Mouse (Mus musculus): ENCODE results near the gene Capn7. TPM values are rescaled to one million over a fixed set of nuclear protein-coding genes. Genes with fewer than 3 reads are reported as not detected.

Capn7 gene
- total RNA-seq, 1 experiment, result 23.7 TPM

- Histone ChIP-seq H3K36me3 (ENCODE audit: control insufficient read depth, insufficient read depth, low read length, poor library complexity, severe bottlenecking) (no peaks in the 10 kb centered on the region), H3K4me3 (ENCODE audit: insufficient read depth in 1 of 2, low read depth in 1 of 2, low read length in 2 of 2, poor library complexity in 1 of 2, severe bottlenecking in 1 of 2) (peak within 1 kb of the TSS; percentile 18 to 23; a peak in 3 of 4 replicates), H3K27ac (ENCODE audit: insufficient read depth, low read depth, low read length, poor library complexity, severe bottlenecking) (no peak within 1 kb of the TSS), H3K9me3 (ENCODE audit: control insufficient read depth, insufficient read depth, low read depth, low read length) (no peaks in the 10 kb centered on the region), H3K9ac (ENCODE audit: insufficient read depth, low read depth, low read length, poor library complexity, severe bottlenecking) (peak within 1 kb of the TSS; percentile 21; the same call in 1 of the 2 replicates), H3K4me1 (ENCODE audit: control insufficient read depth in 2 of 2, insufficient read depth in 2 of 2, low read length in 2 of 2, poor library complexity in 1 of 2) (peaks cover 0 to 4% of the 10 kb centered on the region in 2 experiments; a peak in 1 of 4 replicates)
- in situ Hi-C loops (cut with MboI; ENCODE audit: low sequenced_read_pairs in 2 of 2, unreplicated experiment in 2 of 2), result no loop called here
- peak; percentile 22 for DNase-seq (ENCODE audit: low read depth, low spot score)
- no peak for TF ChIP-seq MAFK (IDR thresholded peaks at IDR 0.05; ENCODE audit: insufficient read depth, low read depth, low read length)
- no peak for TF ChIP-seq CHD2 (IDR thresholded peaks at IDR 0.05; ENCODE audit: low read depth, low read length)
- no peak for TF ChIP-seq ZNF384 (IDR thresholded peaks at IDR 0.05; ENCODE audit: low read depth, low read length)
- no peak for TF ChIP-seq ZC3H11A (IDR thresholded peaks at IDR 0.05; ENCODE audit: borderline replicate concordance, low read depth, low read length)
- TF ChIP-seq HCFC1 (IDR thresholded peaks at IDR 0.05; ENCODE audit: borderline replicate concordance, insufficient read depth, low read length), result no peak
Observed at GRCm38 (mm10) chr14:31323849-31324792, 12.3 kb upstream of the Capn7 start, which contains the start of gene Dnah1. Gene Dnah1, minus strand, starts transcription at chr14:31323896.

- Histone ChIP-seq H3K36me3 (ENCODE audit: control insufficient read depth, insufficient read depth, low read length, poor library complexity, severe bottlenecking) (no peaks in the 10 kb centered on the region), H3K9ac (ENCODE audit: insufficient read depth, low read depth, low read length, poor library complexity, severe bottlenecking) (no peak overlapping the region), H3K4me1 (ENCODE audit: control insufficient read depth in 2 of 2, insufficient read depth in 2 of 2, low read length in 2 of 2, poor library complexity in 1 of 2) (peaks cover 0 to 4% of the 10 kb centered on the region in 2 experiments; a peak in 1 of 4 replicates), H3K27ac (ENCODE audit: insufficient read depth, low read depth, low read length, poor library complexity, severe bottlenecking) (no peak overlapping the region), H3K4me3 (ENCODE audit: insufficient read depth in 1 of 2, low read depth in 1 of 2, low read length in 2 of 2, poor library complexity in 1 of 2, severe bottlenecking in 1 of 2) (no peak overlapping the region), H3K9me3 (ENCODE audit: control insufficient read depth, insufficient read depth, low read depth, low read length) (no peaks in the 10 kb centered on the region)
- DNase-seq (ENCODE audit: low read depth, low spot score), result peak; percentile 40
- TF ChIP-seq MAFK (IDR thresholded peaks at IDR 0.05; ENCODE audit: insufficient read depth, low read depth, low read length) (no peak), ZC3H11A (IDR thresholded peaks at IDR 0.05; ENCODE audit: borderline replicate concordance, low read depth, low read length) (no peak), ZNF384 (IDR thresholded peaks at IDR 0.05; ENCODE audit: low read depth, low read length) (no peak), CHD2 (IDR thresholded peaks at IDR 0.05; ENCODE audit: low read depth, low read length) (no peak), HCFC1 (IDR thresholded peaks at IDR 0.05; ENCODE audit: borderline replicate concordance, insufficient read depth, low read length) (no peak)
- in situ Hi-C loops (cut with MboI; ENCODE audit: low sequenced_read_pairs in 2 of 2, unreplicated experiment in 2 of 2), result no loop called here
Observed at GRCm38 (mm10) chr14:31324851-31325250, 11.6 kb upstream of the Capn7 start.

GRCm38 (mm10) chr14:31325551-31325950 lies 10.9 kb upstream of the Capn7 start:
- Histone ChIP-seq H3K27ac (ENCODE audit: insufficient read depth, low read depth, low read length, poor library complexity, severe bottlenecking) (no peak overlapping the region), H3K4me3 (ENCODE audit: insufficient read depth in 1 of 2, low read depth in 1 of 2, low read length in 2 of 2, poor library complexity in 1 of 2, severe bottlenecking in 1 of 2) (no peak overlapping the region), H3K36me3 (ENCODE audit: control insufficient read depth, insufficient read depth, low read length, poor library complexity, severe bottlenecking) (no peaks in the 10 kb centered on the region), H3K4me1 (ENCODE audit: control insufficient read depth in 2 of 2, insufficient read depth in 2 of 2, low read length in 2 of 2, poor library complexity in 1 of 2) (peaks cover 0 to 4% of the 10 kb centered on the region in 2 experiments; a peak in 1 of 4 replicates), H3K9ac (ENCODE audit: insufficient read depth, low read depth, low read length, poor library complexity, severe bottlenecking) (no peak overlapping the region), H3K9me3 (ENCODE audit: control insufficient read depth, insufficient read depth, low read depth, low read length) (no peaks in the 10 kb centered on the region)
- no peak for TF ChIP-seq ZC3H11A (IDR thresholded peaks at IDR 0.05; ENCODE audit: borderline replicate concordance, low read depth, low read length)
- TF ChIP-seq ZNF384 (IDR thresholded peaks at IDR 0.05; ENCODE audit: low read depth, low read length), result no peak
- TF ChIP-seq MAFK (IDR thresholded peaks at IDR 0.05; ENCODE audit: insufficient read depth, low read depth, low read length), result no peak
- no peak for TF ChIP-seq CHD2 (IDR thresholded peaks at IDR 0.05; ENCODE audit: low read depth, low read length)
- no peak for TF ChIP-seq HCFC1 (IDR thresholded peaks at IDR 0.05; ENCODE audit: borderline replicate concordance, insufficient read depth, low read length)
- in situ Hi-C loops (cut with MboI; ENCODE audit: low sequenced_read_pairs in 2 of 2, unreplicated experiment in 2 of 2), result no loop called here
- no peak for DNase-seq (ENCODE audit: low read depth, low spot score)

- Histone ChIP-seq H3K9ac (ENCODE audit: insufficient read depth, low read depth, low read length, poor library complexity, severe bottlenecking) (no peak overlapping the region), H3K27ac (ENCODE audit: insufficient read depth, low read depth, low read length, poor library complexity, severe bottlenecking) (no peak overlapping the region), H3K4me3 (ENCODE audit: insufficient read depth in 1 of 2, low read depth in 1 of 2, low read length in 2 of 2, poor library complexity in 1 of 2, severe bottlenecking in 1 of 2) (no peak overlapping the region), H3K4me1 (ENCODE audit: control insufficient read depth in 2 of 2, insufficient read depth in 2 of 2, low read length in 2 of 2, poor library complexity in 1 of 2) (peaks cover 0 to 4% of the 10 kb centered on the region in 2 experiments; a peak in 1 of 4 replicates), H3K36me3 (ENCODE audit: control insufficient read depth, insufficient read depth, low read length, poor library complexity, severe bottlenecking) (no peaks in the 10 kb centered on the region), H3K9me3 (ENCODE audit: control insufficient read depth, insufficient read depth, low read depth, low read length) (no peaks in the 10 kb centered on the region)
- no peak for DNase-seq (ENCODE audit: low read depth, low spot score)
- no peak for TF ChIP-seq CHD2 (IDR thresholded peaks at IDR 0.05; ENCODE audit: low read depth, low read length)
- TF ChIP-seq ZNF384 (IDR thresholded peaks at IDR 0.05; ENCODE audit: low read depth, low read length), result no peak
- TF ChIP-seq HCFC1 (IDR thresholded peaks at IDR 0.05; ENCODE audit: borderline replicate concordance, insufficient read depth, low read length), result no peak
- TF ChIP-seq ZC3H11A (IDR thresholded peaks at IDR 0.05; ENCODE audit: borderline replicate concordance, low read depth, low read length), result no peak
- TF ChIP-seq MAFK (IDR thresholded peaks at IDR 0.05; ENCODE audit: insufficient read depth, low read depth, low read length), result no peak
- in situ Hi-C loops (cut with MboI; ENCODE audit: low sequenced_read_pairs in 2 of 2, unreplicated experiment in 2 of 2), result no loop called here
Observed at GRCm38 (mm10) chr14:31326770-31327169, 9.7 kb upstream of the Capn7 start.

Measured in ES-E14 (cell line).